Mouse (Mus musculus) adrenal gland, postnatal 14 days (tissue): ENCODE results near the gene Zcrb1. TPM values are rescaled to one million over a fixed set of nuclear protein-coding genes. Genes with fewer than 3 reads are reported as not detected.
"Not testable (repeated sequence)": the region's sequence is repeated elsewhere in the genome, so short reads cannot be mapped to it uniquely, and the experiment has no call there.

Experiments used
- DNase-seq: peaks from one replicate; pipeline ENCODE4 v3.0.0; 2021; ENCODE audit warnings: mixed read lengths
- long read RNA-seq, 2 experiments: library from polyadenylated mRNA; stranded (forward); transcript quantifications; one replicate each; pipeline ENCODE4 v2.0.0; 2021
- total RNA-seq: library from RNA; stranded (reverse); gene quantifications from 2 replicates; pipeline ENCODE4 v1.2.3, GENCODE M21; 2021

Gene Zcrb1
- 89.3 and 92.4 TPM in 2 replicates for total RNA-seq
- long read RNA-seq, experiment 1, transcript Zcrb1-208 (8 exons, 850 nt), result minor isoform, 7 of 133 reads
- long read RNA-seq, experiment 1, transcript Zcrb1-201 (8 exons, 877 nt), result major isoform, 110 of 133 reads
- long read RNA-seq, experiment 1, partial matches to known transcripts, result 1 of 133 reads
- long read RNA-seq, experiment 1, other reads (novel, unspliced or antisense), result 15 of 133 reads
- long read RNA-seq, experiment 2, transcript Zcrb1-208 (8 exons, 850 nt), result minor isoform, 5 of 114 reads
- long read RNA-seq, experiment 2, transcript Zcrb1-201 (8 exons, 877 nt), result major isoform, 92 of 114 reads
- long read RNA-seq, experiment 2, partial matches to known transcripts, result 3 of 114 reads
- long read RNA-seq, experiment 2, other reads (novel, unspliced or antisense), result 13 of 114 reads

DNA sequence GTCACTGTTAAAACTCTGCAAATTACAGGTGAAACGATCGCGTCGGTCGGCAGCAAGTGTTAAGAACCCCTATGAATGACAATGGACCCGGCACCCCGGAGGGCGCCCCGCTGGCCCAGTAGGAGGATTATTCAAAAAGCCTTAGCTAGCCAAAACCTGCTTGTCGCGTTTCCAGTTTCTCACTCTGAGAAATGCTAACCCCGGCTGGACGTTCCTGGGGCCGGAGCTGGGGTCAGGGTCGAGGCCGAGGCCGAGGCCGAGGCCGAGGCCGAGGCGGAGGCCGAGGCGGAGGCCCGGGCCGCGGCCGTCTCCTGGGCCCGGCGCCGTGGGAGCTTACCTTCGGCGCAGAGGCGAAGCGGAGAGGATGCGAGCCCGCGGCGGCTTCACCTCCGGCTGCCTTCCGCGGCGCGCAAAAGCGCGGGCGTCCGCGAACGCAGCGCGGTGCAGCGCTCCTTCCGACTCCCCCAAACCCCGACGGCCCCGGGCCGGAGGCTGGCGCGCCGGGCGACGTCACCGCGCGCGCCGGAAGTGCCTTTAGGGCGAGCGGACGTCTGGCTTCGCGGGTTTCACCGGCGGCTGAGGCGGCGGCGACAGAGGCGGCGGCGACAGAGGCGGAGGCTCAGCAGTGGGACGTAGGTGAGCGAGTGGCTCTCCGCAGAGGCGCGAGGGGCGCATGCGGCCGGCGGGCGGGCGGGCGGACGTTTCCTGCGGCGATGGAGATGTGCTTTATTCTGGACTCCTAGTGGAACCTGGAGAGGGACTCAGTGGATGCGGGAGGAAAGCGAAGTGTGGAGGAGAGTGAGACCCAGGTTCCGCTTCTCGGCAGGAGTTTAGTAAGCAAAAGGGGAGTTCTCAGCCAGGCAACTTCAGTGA, at the start of gene Zcrb1, which contains the start of gene Pphln1:
Gene Zcrb1, minus strand, starts transcription at position 509 of the 873 bp plus-strand sequence.
Gene Pphln1, plus strand, starts transcription at position 525 of the 873 bp plus-strand sequence.
- DNase-seq, result peak; percentile 92

DNA sequence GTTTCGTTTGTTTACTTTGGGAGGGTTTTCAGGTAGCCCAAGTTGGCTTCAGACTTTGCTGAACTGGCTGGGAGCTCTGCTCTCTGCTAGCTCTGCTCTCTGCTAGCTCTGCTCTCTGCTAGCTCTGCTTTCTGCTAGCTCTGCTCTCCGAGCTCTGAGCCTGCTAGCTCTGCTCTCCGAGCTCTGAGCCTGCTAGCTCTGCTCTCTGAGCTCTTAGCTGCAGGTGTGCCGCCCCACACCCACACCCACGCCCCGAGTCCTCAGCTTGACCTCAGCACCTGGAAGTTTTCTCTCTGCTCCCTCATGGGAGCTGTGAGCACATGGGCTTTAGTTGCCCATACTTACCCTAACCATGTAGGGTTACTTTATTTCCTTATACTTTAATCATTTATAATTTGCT, 45.5 kb upstream of the Zcrb1 start:
- no peak for DNase-seq

DNA sequence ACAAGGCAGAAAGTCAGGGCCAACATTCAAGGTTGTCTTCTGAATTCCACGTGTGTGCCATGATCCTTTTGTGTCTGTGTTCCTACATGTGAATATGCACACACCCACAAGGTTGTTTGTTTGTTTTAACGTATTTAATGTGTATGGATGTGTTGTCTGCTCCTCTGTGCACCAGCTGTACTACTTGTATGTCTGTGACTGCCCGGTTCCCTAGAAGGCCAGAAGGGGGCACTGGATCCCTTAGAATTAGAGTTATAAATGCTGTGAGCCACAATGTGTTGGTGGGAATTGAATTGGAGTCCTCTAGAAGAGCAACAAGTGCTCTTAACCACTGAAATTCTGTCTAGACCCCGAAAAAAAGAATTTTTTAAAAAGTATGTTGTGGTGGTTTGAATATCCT, 44.1 kb upstream of the Zcrb1 start:
- DNase-seq, result peak; percentile 15

DNA sequence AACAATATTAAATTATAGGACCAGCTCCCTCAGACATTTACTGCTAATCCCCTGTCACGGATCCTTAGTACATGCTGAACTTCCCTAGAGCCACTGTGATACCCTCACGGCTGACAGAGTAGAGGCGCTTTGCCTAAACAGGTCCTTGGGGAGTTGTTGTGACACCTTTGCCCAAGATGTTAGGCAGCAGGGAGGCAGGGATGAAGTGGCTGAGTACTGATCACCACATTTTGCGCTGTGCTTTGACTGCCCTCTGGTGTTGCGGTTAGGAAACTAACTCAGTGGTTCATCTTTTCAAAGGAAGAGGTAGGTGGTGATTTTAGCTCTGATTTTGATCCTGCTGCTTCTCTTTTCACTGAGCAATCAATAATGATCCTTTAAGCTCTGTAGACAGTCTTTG, 40.5 kb upstream of the Zcrb1 start:
- DNase-seq, result peak; percentile 79

DNA sequence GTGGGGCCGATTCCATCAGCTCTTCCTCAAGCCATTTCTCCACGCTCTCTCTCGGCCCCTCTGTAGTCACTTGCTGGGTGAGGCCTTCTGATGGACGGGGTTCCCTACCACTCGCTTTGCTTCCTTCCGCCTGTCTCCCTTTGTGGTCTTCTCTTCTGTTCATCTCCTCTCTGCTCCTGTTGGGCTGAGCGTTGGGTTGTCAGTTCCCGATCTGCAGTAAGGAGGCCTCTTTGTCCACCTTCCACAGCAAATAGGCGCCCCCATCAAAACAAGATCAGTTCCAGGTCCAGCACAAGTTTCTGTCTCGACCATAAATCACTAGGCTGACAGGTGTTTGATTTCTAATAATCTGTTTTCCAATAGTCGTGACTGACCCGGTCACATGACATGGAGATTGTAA, 37.9 kb upstream of the Zcrb1 start:
- no peak for DNase-seq

DNA sequence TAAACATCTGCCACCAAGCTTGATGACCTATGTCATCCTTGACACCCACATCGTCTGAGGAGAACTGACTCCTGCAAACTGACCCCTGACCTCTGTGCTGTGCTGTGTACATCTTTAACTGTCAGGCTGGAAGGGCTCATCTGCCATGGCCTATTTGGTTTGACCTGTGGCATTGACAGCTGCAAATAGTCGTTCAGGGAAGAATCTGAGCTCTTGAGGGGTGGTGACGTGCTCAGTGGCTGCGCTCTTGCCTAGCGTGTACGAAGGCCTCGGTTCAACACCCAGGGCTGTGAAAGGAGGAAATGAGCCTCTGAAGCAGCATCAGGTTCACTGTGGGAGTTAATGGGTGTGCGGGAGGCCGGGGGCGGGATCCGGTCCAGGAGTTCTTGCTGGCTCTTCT, 35.7 kb upstream of the Zcrb1 start:
- DNase-seq, result no peak

DNA sequence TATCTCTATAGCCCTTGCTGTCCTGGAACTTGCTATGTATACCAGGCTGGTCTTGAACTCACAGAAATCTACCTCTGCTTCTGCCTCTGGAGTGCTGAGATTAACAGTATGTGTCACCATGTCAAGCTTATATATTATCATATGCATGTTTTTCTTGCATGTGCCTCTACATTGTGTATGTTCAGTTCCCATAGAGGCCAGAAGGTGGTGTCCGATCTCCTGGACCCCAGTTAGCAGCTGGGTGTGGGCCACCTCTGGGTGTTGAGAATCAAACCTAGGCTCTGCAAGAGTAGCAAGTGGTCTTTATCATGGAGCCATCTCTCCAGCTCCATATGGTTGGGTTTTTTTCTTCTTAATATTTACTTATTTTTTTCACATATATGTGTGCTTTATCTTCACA, 24.4 kb upstream of the Zcrb1 start:
- DNase-seq, result no peak

DNA sequence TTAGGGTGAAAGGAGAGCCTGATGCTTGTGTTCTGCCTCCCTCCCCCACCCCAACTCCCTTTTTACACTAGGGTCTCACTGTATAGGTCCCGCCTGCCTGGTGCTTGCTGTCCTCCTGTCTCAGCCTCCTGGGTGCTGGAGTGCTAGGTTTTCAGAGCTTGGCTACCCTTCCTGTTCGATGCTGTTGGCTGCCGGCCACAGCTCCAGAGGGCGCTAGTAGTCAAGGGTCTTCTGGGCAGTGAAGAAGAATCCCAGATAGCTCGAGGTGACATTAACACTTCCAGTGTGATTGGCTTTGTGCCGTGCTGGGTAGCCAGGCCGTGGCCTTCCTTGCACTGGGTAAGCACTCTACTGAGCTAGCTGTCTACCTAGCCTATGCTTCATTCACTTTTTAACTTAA, 22.5 kb upstream of the Zcrb1 start:
- DNase-seq, result no peak

DNA sequence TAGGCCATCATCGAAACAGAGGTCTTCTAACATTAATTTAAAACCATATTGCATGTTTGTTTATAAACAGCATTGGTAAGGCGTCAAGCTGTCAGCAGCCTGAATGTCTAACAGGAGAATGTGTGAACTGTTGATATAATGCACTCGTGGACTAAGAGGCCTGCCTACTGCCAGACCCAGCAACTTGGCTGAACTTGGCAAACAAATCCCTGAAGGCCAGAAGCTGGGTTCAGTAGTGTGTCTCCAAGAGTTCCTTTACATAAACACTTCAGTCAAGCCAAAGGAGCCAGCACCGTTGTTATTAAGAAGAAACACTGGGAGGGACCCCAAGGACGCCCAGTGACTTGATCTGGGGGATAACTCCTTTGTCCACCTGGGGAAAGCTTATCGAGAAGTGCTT, 18.2 kb upstream of the Zcrb1 start:
- peak; percentile 16 for DNase-seq

DNA sequence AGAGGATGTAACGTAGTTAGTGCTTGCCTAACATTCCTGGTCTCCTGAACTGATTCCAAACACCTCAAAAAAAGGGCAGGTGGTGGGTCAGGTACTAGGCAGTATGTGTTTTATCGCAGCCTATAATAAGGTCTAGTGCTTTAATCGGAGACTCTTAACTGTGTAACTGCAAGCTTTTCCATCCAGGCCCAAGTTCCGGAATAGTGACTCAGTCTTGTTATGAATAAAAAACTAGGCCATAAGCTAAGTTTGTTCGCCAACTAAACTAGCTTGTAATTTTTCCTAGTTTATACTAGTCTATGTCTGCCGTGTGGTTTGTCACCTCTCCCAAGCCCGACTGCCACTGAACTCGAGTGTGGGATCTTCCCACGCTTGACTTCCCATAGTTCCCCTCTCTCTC, 16.3 kb upstream of the Zcrb1 start:
- DNase-seq, result no peak

DNA sequence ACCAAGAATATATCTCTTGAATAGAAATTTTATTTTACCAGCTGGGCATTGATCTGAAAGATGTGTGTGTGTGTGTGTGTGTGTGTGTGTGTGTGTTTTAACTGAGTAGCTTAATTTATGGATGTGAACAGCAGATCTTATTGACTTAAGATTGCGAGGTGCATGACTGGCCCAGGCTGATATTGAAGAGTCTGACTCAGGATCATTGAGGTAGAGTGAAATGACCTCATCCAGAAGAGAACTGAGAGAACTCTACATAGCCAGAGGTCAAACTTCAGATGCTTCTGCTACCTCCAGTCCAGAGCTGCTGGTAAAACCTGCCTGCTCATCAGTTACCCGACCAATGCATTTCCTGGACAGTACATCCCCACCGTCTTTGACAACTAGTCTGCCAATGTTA, 14.3 kb upstream of the Zcrb1 start:
- DNase-seq, result no peak

DNA sequence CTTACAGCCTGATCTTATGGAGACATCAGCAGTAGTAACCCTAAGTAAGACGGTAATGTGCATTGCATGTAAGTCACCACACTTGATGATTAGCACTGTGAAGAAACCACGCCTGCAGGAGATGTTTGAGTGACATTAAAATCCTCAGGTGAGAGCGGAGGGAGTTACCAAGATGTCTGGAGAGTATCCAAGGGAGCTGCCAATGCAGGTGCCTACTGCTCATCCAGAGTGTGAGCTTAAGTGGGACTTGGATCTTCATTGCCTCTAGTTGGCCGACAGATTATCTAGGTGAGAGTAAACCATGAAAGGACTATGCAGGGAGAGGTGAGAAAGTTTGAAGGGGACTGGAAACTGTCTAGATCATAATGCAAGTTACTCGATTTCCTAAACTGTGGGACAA, 8.4 kb upstream of the Zcrb1 start:
- no peak for DNase-seq

DNA sequence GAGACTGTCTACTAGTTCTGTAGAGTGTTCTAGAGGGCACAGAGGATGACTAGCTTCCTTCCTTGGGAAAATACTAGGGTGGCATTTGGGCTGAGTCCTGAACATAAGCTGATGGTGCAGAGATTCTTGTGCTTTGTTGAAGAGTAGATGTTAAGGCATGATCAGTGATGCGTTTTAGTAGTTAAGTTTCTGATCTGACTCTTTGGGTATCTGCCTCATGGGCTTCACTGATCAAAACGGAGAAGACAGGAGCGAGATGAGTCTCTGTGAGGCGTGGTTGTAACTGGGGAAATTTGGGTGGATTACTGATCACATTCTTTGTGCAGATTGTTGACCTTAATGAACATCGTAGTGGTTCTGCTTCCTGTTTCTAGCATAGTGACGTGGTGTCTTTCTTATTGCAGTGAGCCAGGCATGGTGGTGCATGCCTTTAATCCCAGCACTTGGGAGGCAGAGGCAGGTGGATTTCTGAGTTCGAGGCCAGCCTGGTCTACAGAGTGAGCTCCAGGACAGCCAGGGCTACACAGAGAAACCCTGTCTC, 7.4 kb upstream of the Zcrb1 start:
- DNase-seq, result no peak

DNA sequence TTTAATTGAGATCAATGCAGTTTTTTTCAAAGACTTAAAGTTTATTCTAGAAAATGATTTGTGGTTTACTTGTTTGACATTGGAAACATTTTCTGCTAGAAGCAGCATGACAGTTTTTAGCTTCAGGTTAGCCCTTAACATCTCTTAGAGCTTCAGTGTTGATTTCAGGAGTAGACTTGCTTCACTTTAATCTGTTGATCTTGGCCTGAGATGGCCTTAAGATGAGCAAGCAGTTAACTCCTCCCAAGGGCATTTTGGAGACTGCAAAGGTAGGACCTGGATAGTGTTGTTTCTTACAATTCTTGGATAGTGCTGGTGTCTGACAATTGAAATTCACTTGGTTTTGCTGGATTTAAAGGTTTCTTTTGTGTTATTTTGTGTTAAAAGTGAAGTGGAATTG, 6.7 kb upstream of the Zcrb1 start:
- no peak for DNase-seq

DNA sequence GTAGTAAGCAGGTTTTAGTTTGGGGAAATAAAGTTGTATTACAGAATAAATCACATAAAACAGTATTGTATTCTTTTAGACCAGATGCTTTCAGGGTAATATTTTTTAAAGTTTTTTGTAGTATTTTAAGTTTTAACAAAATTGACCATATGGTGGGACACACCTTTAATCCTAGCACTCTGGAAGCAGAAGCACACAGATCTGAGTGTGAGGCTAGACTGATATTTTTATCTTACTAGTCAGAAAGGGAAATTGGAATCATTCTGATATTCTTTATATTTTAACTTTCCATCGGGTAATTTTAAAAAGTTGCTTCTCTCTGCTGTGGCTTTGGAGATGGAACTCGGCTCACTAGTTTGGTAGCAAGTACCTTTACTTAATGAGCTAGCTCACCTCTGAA, 4.6 kb upstream of the Zcrb1 start:
- DNase-seq, result no peak

DNA sequence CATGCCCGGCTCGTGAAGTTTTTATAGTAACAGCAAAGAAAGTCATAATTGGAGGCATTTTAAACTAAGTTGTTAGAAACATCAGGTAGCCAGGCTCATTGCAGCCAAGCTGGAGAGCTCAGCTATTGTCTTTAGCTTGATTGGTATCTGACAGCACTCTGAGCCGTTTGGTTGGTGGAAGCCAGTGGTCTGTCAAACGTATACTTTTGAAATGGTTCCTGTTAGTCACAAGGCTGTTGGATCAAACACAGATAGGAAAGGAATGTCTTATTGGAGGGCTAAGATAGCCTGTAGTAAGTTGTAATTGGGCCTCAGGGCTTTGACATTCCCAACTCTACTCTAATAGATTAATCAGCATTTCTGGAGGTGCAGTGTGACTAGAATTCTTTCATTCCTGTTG, 3.3 kb upstream of the Zcrb1 start:
- DNase-seq, result no peak

DNA sequence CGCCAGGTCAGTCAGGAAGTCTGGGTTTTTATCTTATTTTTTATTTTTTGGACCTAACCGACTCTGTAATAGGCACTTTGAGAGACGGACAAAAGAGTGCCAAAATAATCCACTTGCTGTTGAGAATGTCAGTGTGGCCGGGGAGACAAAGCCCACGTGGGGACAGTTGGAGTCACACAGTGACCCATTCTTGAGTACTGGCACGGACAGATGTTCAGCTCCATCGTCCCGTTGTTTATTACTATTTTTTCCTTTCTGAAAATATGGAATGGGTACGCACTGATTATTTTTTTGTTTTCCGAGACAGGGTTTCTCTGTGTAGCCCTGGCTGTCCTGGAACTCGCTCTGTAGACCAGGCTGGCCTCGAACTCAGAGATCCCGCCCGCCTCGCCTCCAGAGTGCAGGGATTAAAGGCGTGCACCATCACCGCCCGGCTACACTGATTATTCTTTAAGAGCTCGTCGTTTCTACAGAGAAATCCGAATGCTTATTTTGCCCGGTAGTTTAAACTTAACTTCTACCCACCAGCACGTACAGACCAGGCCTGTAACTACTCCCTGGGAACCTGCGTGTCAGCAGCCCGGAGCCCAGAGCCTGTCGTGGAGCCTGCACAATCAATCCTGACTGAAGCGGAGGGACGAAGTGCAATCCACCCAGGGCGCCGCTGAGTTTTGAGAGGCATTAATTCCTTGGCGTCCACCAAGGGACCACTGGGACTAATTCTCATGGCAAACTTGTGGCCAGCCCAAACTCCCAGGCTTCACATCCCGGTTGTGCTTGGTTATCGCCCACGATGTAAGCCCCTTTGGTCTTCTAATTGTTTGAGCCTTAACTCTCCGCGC, 786 bp upstream of the Zcrb1 start:
- DNase-seq, result peak; percentile 14

DNA sequence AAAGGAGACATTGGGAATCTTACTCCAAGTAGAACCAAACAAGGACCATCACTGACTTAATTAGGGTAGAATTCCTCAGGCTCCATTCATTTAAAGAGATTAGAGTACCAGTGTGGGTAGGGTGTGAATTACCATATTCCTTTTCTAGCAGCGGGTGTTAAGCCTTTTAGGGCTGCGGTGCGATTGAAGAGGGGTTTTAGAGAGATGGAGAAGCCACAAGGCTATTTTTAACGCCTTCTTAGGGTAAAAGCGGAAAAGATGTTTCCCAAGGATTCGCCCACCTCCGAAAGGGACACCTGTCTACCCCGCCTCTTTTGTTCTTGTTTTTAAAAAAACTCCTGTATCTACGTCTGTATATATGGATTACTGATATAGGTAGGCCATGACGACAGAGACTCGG, 865 bp downstream of the Zcrb1 start:
- DNase-seq, result no peak

DNA sequence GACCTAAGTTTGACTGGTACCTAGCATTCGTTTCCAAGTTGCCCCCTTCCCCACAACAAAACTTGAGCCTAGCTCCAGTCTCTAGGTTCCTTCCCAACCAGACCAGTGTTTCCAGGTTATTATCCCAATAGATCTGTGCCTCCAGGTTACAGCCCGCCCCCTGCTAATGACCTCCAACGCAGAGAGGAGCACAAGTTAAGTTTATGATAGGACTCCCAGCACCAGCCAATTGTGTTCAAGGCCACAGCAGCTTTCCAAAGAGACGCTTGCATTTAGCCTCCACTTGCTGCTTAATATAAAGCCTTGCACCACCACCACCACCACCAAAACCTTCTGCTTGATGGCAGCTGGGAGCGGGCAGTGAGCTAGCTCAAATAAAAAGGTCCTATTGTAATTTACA, 16.8 kb downstream of the Zcrb1 start:
- DNase-seq, result no peak

DNA sequence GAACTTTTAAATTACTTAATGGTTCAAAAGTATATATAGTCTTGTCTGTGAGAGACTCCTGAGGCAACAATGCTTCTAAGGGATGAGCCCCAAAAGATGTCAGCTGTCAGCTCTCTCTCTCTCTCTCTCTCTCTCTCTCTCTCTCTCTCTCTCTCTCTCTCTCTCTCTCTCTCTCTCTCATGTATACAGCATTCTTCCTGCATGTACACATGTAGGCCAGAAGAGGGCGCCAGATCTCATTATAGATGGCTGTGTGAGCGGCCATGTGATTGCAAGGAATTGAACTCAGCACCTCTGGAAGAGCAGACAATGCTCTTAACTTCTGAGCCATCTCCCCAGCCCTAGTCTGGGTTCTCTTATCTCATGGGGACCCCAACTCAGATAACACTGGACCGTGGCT, 19.0 kb downstream of the Zcrb1 start:
- DNase-seq, result peak; percentile 16

DNA sequence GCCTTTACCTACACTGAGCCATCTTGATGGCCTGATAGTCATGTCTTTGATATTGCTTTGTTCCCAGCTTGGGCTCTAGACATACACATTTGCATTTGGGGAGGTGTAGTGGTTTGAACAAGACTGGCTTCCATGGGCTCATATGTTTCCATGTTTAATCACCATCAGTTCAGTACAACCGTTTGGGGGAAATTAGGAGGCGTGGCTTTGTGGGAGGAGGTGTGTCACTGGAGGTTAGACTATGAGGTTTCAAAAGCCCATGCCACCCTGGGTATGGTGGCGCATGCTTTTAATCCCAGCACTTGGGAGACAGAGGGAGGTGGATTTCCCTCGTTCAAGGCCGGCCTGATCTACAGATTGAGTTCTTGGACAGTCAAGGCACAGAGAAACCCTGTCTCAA, 22.4 kb downstream of the Zcrb1 start:
- no peak for DNase-seq

DNA sequence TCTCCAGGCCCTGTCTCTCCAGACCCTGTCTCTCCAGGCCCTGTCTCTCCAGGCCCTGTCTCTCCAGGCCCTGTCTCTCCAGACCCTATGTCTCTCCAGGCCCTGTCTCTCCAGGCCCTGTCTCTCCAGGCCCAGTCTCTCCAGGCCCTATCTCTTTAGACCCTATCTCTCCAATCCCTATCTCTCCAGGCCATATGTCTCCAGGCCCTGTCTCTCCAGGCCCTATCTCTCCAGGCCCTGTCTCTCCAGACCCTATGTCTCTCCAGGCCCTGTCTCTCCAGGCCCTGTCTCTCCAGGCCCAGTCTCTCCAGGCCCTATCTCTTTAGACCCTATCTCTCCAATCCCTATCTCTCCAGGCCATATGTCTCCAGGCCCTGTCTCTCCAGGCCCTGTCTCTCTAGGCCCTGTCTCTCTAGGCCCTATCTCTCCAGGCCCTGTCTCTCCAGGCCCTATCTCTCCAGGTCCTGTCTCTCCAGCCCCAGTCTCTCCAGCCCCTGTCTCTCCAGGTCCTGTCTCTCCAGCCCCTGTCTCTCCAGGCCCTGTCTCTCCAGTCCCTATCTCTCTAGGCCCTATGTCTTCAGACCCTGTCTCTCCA, 25.5 kb downstream of the Zcrb1 start:
- DNase-seq, result not testable (repeated sequence)
